Comparison of ENCODE assay signal across 8 mouse cellular contexts in the genomic region with DNA sequence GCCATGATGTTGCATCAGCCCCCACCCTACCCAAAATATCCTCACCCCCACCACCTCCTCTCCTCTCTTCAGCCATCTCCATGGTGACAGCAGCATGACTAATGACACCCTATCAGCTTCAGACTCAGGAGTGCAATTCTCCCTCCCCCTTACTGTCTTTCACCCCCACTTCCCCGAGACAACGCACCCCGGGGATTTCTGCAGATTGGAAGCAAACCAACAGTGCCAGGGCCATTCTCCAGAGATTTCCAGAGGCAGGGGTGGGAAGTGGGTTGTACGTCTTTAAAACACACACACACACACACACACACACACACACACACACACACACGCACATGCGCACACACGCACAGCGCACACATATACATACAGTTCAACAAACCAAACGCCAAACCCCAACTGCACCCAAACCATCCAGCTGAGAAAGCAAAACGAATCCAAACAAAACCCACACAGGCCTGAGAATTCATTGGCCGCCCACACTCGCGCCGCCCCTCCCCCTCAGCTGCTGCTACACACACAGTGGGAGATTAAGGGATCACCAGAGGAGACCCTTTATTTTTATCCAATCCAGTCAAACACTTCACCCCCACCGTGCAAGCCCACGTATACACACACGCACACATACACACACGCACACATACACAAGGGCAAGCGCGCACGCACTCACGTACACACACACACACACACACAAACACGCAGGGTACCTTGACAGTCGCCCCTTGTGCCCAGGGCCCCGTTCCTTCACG. TPM values are rescaled to one million over a fixed set of nuclear protein-coding genes. Genes with fewer than 3 reads are reported as not detected.
A peak's percentile ranks its signal among the peaks of the same experiment; 100 is the strongest.
DNase-seq lines count a peak whose midpoint lies in the region; ATAC-seq lines count a peak whose summit lies in the region.

No protein-coding gene starts in this region.

- intact Hi-C loops in left cerebral cortex, postnatal 10 days (cut with DNase I) = loop anchor here (5.0 kb wide), 1 partner anchor 62 kb away; no protein-coding TSS in a partner anchor

- no peaks in the 10 kb centered on the region for H3K27me3 ChIP-seq in megakaryocyte, embryonic 14.5 days (replicated peaks)
- no peaks in the 10 kb centered on the region for H3K27me3 ChIP-seq in midbrain, embryonic 12.5 days

- H3K4me2 ChIP-seq in midbrain, embryonic 12.5 days (replicated peaks) = peak overlapping the region; percentile 66

- DNase-seq in embryo, embryonic 10 days (ENCODE audit: low spot score) = peak; percentile 81
- peak; percentile 43 to 57 for DNase-seq in gastrocnemius, adult 8-10 months (ENCODE audit: low spot score in 2 of 2)
- peak; percentile 77 to 91 for DNase-seq in left cerebral cortex, postnatal 10 days (ENCODE audit: extremely low spot score in 1 of 2, low spot score in 2 of 2)
- peak; percentile 97 for DNase-seq in telencephalon, adult 2 months (ENCODE audit: low read depth, low spot score)

- peak overlapping the region; percentile 99 for H3K27ac ChIP-seq in midbrain, embryonic 12.5 days (replicated peaks)

- H3K4me1 ChIP-seq in megakaryocyte, embryonic 14.5 days = peaks cover 99% of the 10 kb centered on the region
- peaks cover 95% of the 10 kb centered on the region for H3K4me1 ChIP-seq in midbrain, embryonic 12.5 days

- H3K36me3 ChIP-seq in megakaryocyte, embryonic 14.5 days (replicated peaks; ENCODE audit: low read length) = peaks cover 68% of the 10 kb centered on the region
- peaks cover 10% of the 10 kb centered on the region; the same call in 1 of the 2 replicates for H3K36me3 ChIP-seq in midbrain, embryonic 12.5 days

- no peak for ATAC-seq in megakaryocyte, adult 5-6 weeks (ENCODE audit: poor library complexity, severe bottlenecking)
- ATAC-seq in inflammation-experienced regulatory T-cells, adult 6 months = peak; percentile 31
- peak; percentile 53 for ATAC-seq in midbrain, embryonic 12.5 days (ENCODE audit: low FRiP score, low read depth)

- H3K9me3 ChIP-seq in megakaryocyte, embryonic 14.5 days = no peaks in the 10 kb centered on the region
- no peaks in the 10 kb centered on the region for H3K9me3 ChIP-seq in midbrain, embryonic 12.5 days

- H3K9ac ChIP-seq in midbrain, embryonic 12.5 days (replicated peaks) = peak overlapping the region; percentile 89

- 2% methylated on average over 25 of the region's 26 CpGs for WGBS in midbrain, embryonic 12.5 days

- H3K4me3 ChIP-seq in megakaryocyte, embryonic 14.5 days (replicated peaks) = peak overlapping the region; percentile 99
- H3K4me3 ChIP-seq in midbrain, embryonic 12.5 days = peak overlapping the region; percentile 80

RNA-seq across cellular contexts. Expression of gene Tet3, which starts 18.2 kb away (rescaled TPM):
- polyA plus RNA-seq in megakaryocyte, embryonic 14.5 days (2012; ENCODE audit: insufficient read depth, low replicate concordance) = 10.6 and 12.2 TPM in 2 replicates
- total RNA-seq in megakaryocyte, adult 5-6 weeks (2015) = 36.1 and 36.2 TPM in 2 replicates
- 15.8 and 23.1 TPM in 2 replicates for total RNA-seq in megakaryocyte, adult 5-6 weeks (2017)
- 10 to 100 TPM in 3 of 4 experiments, 1 to 10 TPM in 1; 9.8 to 20.1 (median 14.8) TPM for total RNA-seq in gastrocnemius, adult 8-10 months (2022)
- polyA plus RNA-seq in inflammation-experienced regulatory T-cells, adult 6 months (2017; shearing (Covaris generic)) = 10 to 100 TPM; 13.2 to 19.4 (median 18.7) TPM
- total RNA-seq in left cerebral cortex, postnatal 10 days (2021) = 100 to 1,000 TPM; 105 to 114 TPM
- polyA plus RNA-seq in midbrain, embryonic 12.5 days (2016; fragmentation: Nextera tagmentation; extraction: Ambion mirVana) = 65.0 and 70.2 TPM in 2 replicates
